Mouse (Mus musculus) hindbrain, embryonic 16.5 days (tissue): ENCODE data around the gene Lsm7. TPM values are rescaled to one million over a fixed set of nuclear protein-coding genes. Genes with fewer than 3 reads are reported as not detected.
"Not testable (repeated sequence)": the region's sequence is repeated elsewhere in the genome, so short reads cannot be mapped to it uniquely, and the experiment has no call there.

Source experiments
- ATAC-seq: fragments of 200-750 bp; cut with Nextera tagmentation; 2 replicates; pipeline ENCODE4 v1.8.0; 2017; ENCODE audit warnings: moderate TSS enrichment, moderate library complexity
- H3K27ac ChIP-seq: fragments of 300-500 bp; sonication (generic); 2 replicates; pipeline ENCODE4 v1.5.1; 2014; ENCODE audit warnings: low read depth, mild to moderate bottlenecking, control low read depth, low read length, moderate library complexity
- H3K27me3 ChIP-seq: fragments of 300-500 bp; sonication (generic); replicated peaks from 2 replicates; pipeline ENCODE4 v1.6.1; 2014; ENCODE audit warnings: low read length; ENCODE audit not compliant: control insufficient read depth, insufficient read depth
- H3K36me3 ChIP-seq: fragments of 300-500 bp; sonication (generic); 2 replicates; pipeline ENCODE4 v1.6.1; 2014; ENCODE audit warnings: mild to moderate bottlenecking, low read length, moderate library complexity, mixed read lengths; ENCODE audit not compliant: control insufficient read depth, insufficient read depth
- H3K4me1 ChIP-seq: fragments of 300-500 bp; sonication (generic); 2 replicates; pipeline ENCODE4 v1.6.1; 2014; ENCODE audit warnings: low read depth, low read length; ENCODE audit not compliant: control insufficient read depth, insufficient read depth
- H3K4me2 ChIP-seq: fragments of 300-500 bp; sonication (generic); 2 replicates; pipeline ENCODE4 v1.6.1; 2014; ENCODE audit warnings: mild to moderate bottlenecking, low read length, control low read depth, moderate library complexity
- H3K4me3 ChIP-seq: fragments of 300-500 bp; sonication (generic); 2 replicates; pipeline ENCODE4 v1.5.1; 2014; ENCODE audit warnings: mild to moderate bottlenecking, low read length, control low read depth, moderate library complexity
- H3K9ac ChIP-seq: fragments of 300-500 bp; sonication (generic); 2 replicates; pipeline ENCODE4 v1.6.1; 2014; ENCODE audit warnings: low read depth, mild to moderate bottlenecking, control low read depth, low read length, moderate library complexity
- H3K9me3 ChIP-seq: fragments of 300-500 bp; sonication (generic); 2 replicates; pipeline ENCODE4 v1.6.1; 2014; ENCODE audit warnings: mild to moderate bottlenecking, low read length, moderate library complexity; ENCODE audit not compliant: control insufficient read depth
- WGBS: fragments of 180-500 bp; shearing (Covaris S2); extraction: QIAGEN DNeasy Blood & Tissue Kit; methylation state at CpG from one replicate; pipeline ENCODE4 v1.1.7; 2014; 5-methylcytosine and 5-hydroxymethylcytosine counted together
- polyA plus RNA-seq: library from polyadenylated mRNA; unstranded; fragments of >200 nt; fragmentation: Nextera tagmentation; extraction: Ambion mirVana; gene quantifications from 2 replicates; pipeline ENCODE4 v1.2.1, GENCODE M21; 2015

Gene Lsm7
- polyA plus RNA-seq, 1 experiment from 2014 or later: 208 TPM

GRCm38 (mm10) chr10:80831136-80831535 lies 23.9 kb downstream of the Lsm7 start:
- H3K27ac ChIP-seq: no peak overlapping the region
- WGBS: 8% methylated on average over 9 of the region's 9 CpGs
- H3K4me3 ChIP-seq: no peak overlapping the region
- no peak overlapping the region for H3K4me2 ChIP-seq
- H3K36me3 ChIP-seq: peaks cover 19% of the 10 kb centered on the region
- H3K9ac ChIP-seq: no peak overlapping the region
- 0 out of 2 replicates have a peak, but pooled peaks cover 4% of the 10 kb centered on the region for H3K9me3 ChIP-seq
- ATAC-seq: no peak
- peaks cover 12% of the 10 kb centered on the region for H3K4me1 ChIP-seq
- peaks cover 21% of the 10 kb centered on the region for H3K27me3 ChIP-seq

GRCm38 (mm10) chr10:80829359-80830278 lies 25.4 kb downstream of the Lsm7 start:
- Histone ChIP-seq H3K4me2 (no peak overlapping the region), H3K27ac (no peak overlapping the region), H3K9me3 (0 out of 2 replicates have a peak, but pooled peaks cover 1% of the 10 kb centered on the region), H3K4me3 (no peak overlapping the region), H3K27me3 (peaks cover 10% of the 10 kb centered on the region), H3K4me1 (peaks cover 12% of the 10 kb centered on the region), H3K9ac (no peak overlapping the region), H3K36me3 (peaks cover 14% of the 10 kb centered on the region)
- WGBS: 88% methylated on average over 1 of the region's 1 CpGs
- no peak for ATAC-seq

- not testable (repeated sequence) for H3K9ac ChIP-seq, H3K9me3 ChIP-seq, H3K27me3 ChIP-seq, H3K27ac ChIP-seq, ATAC-seq
- Histone ChIP-seq H3K36me3 (peaks cover 11% of the 10 kb centered on the region), H3K4me3 (peak overlapping the region; percentile 77; the same call in 1 of the 2 replicates), H3K4me1 (peaks cover 12% of the 10 kb centered on the region), H3K4me2 (peak overlapping the region; percentile 98)
- WGBS: 79% methylated on average over 9 of the region's 9 CpGs
Observed at GRCm38 (mm10) chr10:80828587-80828986, 26.4 kb downstream of the Lsm7 start.

GRCm38 (mm10) chr10:80827870-80828420 lies 27.1 kb downstream of the Lsm7 start:
- H3K4me3 ChIP-seq: peak overlapping the region; percentile 77
- H3K4me2 ChIP-seq: peak overlapping the region; percentile 98
- WGBS: 76% methylated on average over 10 of the region's 10 CpGs
- H3K27me3 ChIP-seq: no peaks in the 10 kb centered on the region
- no peak overlapping the region for H3K27ac ChIP-seq
- no peaks in the 10 kb centered on the region for H3K9me3 ChIP-seq
- ATAC-seq: no peak
- H3K9ac ChIP-seq: peak overlapping the region; percentile 92
- H3K4me1 ChIP-seq: peaks cover 12% of the 10 kb centered on the region
- peaks cover 11% of the 10 kb centered on the region for H3K36me3 ChIP-seq

- Histone ChIP-seq H3K36me3 (peaks cover 11% of the 10 kb centered on the region), H3K9ac (peak overlapping the region; percentile 92), H3K27me3 (no peaks in the 10 kb centered on the region), H3K4me1 (peaks cover 12% of the 10 kb centered on the region), H3K4me3 (peak overlapping the region; percentile 77), H3K27ac (peak overlapping the region; percentile 92), H3K4me2 (peak overlapping the region; percentile 98), H3K9me3 (no peaks in the 10 kb centered on the region)
- no peak for ATAC-seq
- WGBS: 7% methylated on average over 28 of the region's 29 CpGs
Observed at GRCm38 (mm10) chr10:80827063-80827869, 27.7 kb downstream of the Lsm7 start.

- Histone ChIP-seq H3K27me3 (no peaks in the 10 kb centered on the region), H3K4me1 (peaks cover 12% of the 10 kb centered on the region), H3K27ac (peak within 1 kb of the TSS; percentile 92), H3K4me2 (peak within 1 kb of the TSS; percentile 98), H3K9me3 (no peaks in the 10 kb centered on the region), H3K4me3 (peak within 1 kb of the TSS; percentile 77), H3K36me3 (peaks cover 11% of the 10 kb centered on the region), H3K9ac (peak within 1 kb of the TSS; percentile 92)
- ATAC-seq: peak; percentile 98
- WGBS: 0% methylated on average over 63 of the region's 82 CpGs
Observed at GRCm38 (mm10) chr10:80826151-80827062, 28.6 kb downstream of the Lsm7 start, which contains the start of gene Oaz1. TSS of gene Oaz1 (plus strand) at chr10:80826656.

GRCm38 (mm10) chr10:80824827-80825226 lies 30.2 kb downstream of the Lsm7 start:
- H3K4me2 ChIP-seq: no peak overlapping the region
- H3K27ac ChIP-seq: no peak overlapping the region
- H3K4me3 ChIP-seq: no peak overlapping the region
- H3K27me3 ChIP-seq: no peaks in the 10 kb centered on the region
- H3K9ac ChIP-seq: no peak overlapping the region
- no peak for ATAC-seq
- WGBS: 87% methylated on average over 2 of the region's 2 CpGs
- peaks cover 12% of the 10 kb centered on the region for H3K4me1 ChIP-seq
- H3K36me3 ChIP-seq: peaks cover 8% of the 10 kb centered on the region
- H3K9me3 ChIP-seq: no peaks in the 10 kb centered on the region
